Mouse (Mus musculus) neural tube, embryonic 11.5 days (tissue): ENCODE data around the gene Ifnar2. TPM values are rescaled to one million over a fixed set of nuclear protein-coding genes. Genes with fewer than 3 reads are reported as not detected.

Experiments
- ATAC-seq: fragments of 200-750 bp; cut with Nextera tagmentation; 2 replicates; pipeline ENCODE4 v1.8.0; 2017; ENCODE audit warnings: moderate number of reproducible peaks, mild to moderate bottlenecking, moderate TSS enrichment, moderate library complexity; ENCODE audit not compliant: insufficient read depth, low FRiP score, low TSS enrichment
- DNase-seq: peaks from one replicate; pipeline ENCODE4 v3.0.0-alpha.2; 2015; ENCODE audit warnings: low spot score
- H3K27ac ChIP-seq: fragments of 300-500 bp; sonication (generic); 2 replicates; pipeline ENCODE4 v1.5.1; 2014; ENCODE audit warnings: low read depth, mild to moderate bottlenecking, low read length
- H3K27me3 ChIP-seq: fragments of 300-500 bp; sonication (generic); 2 replicates; pipeline ENCODE4 v1.6.1; 2014; ENCODE audit warnings: mild to moderate bottlenecking, low read length, mixed read lengths; ENCODE audit not compliant: control insufficient read depth, insufficient read depth
- H3K36me3 ChIP-seq: fragments of 300-500 bp; sonication (generic); 2 replicates; pipeline ENCODE4 v1.6.1; 2014; ENCODE audit warnings: mild to moderate bottlenecking, low read length, moderate library complexity, mixed read lengths; ENCODE audit not compliant: control insufficient read depth, insufficient read depth
- H3K4me1 ChIP-seq: fragments of 300-500 bp; sonication (generic); 2 replicates; pipeline ENCODE4 v1.6.1; 2014; ENCODE audit warnings: low read length, mixed read lengths; ENCODE audit not compliant: control insufficient read depth, insufficient read depth
- H3K4me2 ChIP-seq: fragments of 300-500 bp; sonication (generic); 2 replicates; pipeline ENCODE4 v1.6.1; 2014; ENCODE audit warnings: low read depth, mild to moderate bottlenecking, moderate library complexity
- H3K4me3 ChIP-seq: fragments of 300-500 bp; sonication (generic); 2 replicates; pipeline ENCODE4 v1.5.1; 2014; ENCODE audit warnings: low read depth, low read length
- H3K9ac ChIP-seq: fragments of 300-500 bp; sonication (generic); 2 replicates; pipeline ENCODE4 v1.6.1; 2014; ENCODE audit warnings: mild to moderate bottlenecking, low read length
- H3K9me3 ChIP-seq: fragments of 300-500 bp; sonication (generic); 2 replicates; pipeline ENCODE4 v1.6.1; 2016; ENCODE audit warnings: low read length; ENCODE audit not compliant: control insufficient read depth
- WGBS: fragments of 180-500 bp; shearing (Covaris S2); extraction: QIAGEN DNeasy Blood & Tissue Kit; methylation state at CpG from one replicate; pipeline ENCODE4 v1.1.7; 2014; 5-methylcytosine and 5-hydroxymethylcytosine counted together
- polyA plus RNA-seq: library from polyadenylated mRNA; unstranded; fragments of >200 nt; fragmentation: Nextera tagmentation; extraction: Ambion mirVana; gene quantifications from 2 replicates; pipeline ENCODE4 v1.2.1, GENCODE M21; 2014

Ifnar2 gene
- polyA plus RNA-seq, 1 experiment from 2014 or later = 30.0 TPM

GRCm38 (mm10) chr16:91378991-91379390, 6.4 kb downstream of the Ifnar2 start:
- no peak overlapping the region for H3K27ac ChIP-seq

DNA sequence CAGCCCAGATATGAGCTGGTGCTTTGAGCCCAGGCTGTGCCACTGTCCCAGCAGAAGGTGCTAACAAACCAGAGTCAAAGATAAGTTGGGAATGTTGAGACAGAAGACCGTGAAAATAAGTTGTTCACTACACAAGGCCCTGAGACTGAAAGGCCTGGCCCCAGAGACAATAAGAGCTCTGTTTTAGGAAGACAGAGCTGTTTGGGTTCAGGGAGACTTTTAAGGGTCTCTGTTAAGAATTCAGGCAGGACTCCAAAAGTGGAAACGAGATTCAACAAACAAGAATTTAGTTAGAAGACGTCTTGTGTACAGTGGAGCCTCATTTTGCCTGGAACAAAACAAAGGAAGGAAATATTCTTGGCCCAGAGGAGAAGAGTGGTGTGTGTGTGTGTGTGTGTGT, 6.8 kb downstream of the Ifnar2 start:
- Histone ChIP-seq H3K9me3 (no peaks in the 10 kb centered on the region), H3K36me3 (no peaks in the 10 kb centered on the region; the same call in 1 of the 2 replicates), H3K4me2 (no peak overlapping the region), H3K27ac (no peak overlapping the region), H3K27me3 (no peaks in the 10 kb centered on the region), H3K9ac (no peak overlapping the region), H3K4me3 (no peak overlapping the region), H3K4me1 (peaks cover 3% of the 10 kb centered on the region; the same call in 1 of the 2 replicates)
- DNase-seq = no peak
- WGBS = 55% methylated on average over 3 of the region's 3 CpGs
- ATAC-seq = no peak

More at GRCm38 (mm10) chr16:91378991-91379390, 6.4 kb downstream of the Ifnar2 start:
- no peaks in the 10 kb centered on the region; the same call in 1 of the 2 replicates for H3K36me3 ChIP-seq
- ATAC-seq (no peak), DNase-seq (no peak)
- no peak overlapping the region for H3K4me3 ChIP-seq
- 15% methylated on average over 9 of the region's 9 CpGs for WGBS
- H3K9ac ChIP-seq = no peak overlapping the region
- no peak overlapping the region for H3K4me2 ChIP-seq
- H3K27me3 ChIP-seq = no peaks in the 10 kb centered on the region
- H3K4me1 ChIP-seq = peaks cover 3% of the 10 kb centered on the region; the same call in 1 of the 2 replicates
- no peaks in the 10 kb centered on the region for H3K9me3 ChIP-seq

DNA sequence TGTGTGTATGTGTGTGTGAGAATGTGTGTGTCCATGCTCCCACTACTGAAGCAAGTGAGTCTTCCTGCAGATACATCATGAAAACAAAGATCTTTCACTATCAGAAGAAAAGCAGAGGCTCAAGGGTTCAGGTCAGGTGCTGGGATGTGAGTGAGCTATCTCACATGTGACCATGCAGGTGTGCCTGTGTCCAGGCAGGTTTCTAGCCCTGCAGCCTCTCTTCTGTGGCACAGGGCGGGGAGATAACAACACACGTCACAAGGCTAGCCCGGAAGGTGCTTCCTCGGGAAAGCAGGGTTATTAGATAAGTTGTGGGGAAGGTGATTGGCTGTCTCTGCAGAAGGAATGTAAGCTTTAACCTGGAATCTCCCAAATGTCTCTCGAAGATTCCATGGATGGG, 7.6 kb downstream of the Ifnar2 start:
- Histone ChIP-seq H3K27ac (no peak overlapping the region), H3K9me3 (no peaks in the 10 kb centered on the region), H3K27me3 (no peaks in the 10 kb centered on the region), H3K9ac (no peak overlapping the region), H3K4me1 (peaks cover 3% of the 10 kb centered on the region; the same call in 1 of the 2 replicates), H3K4me2 (no peak overlapping the region), H3K36me3 (no peaks in the 10 kb centered on the region; the same call in 1 of the 2 replicates), H3K4me3 (no peak overlapping the region)
- ATAC-seq (no peak), DNase-seq (no peak)
- 82% methylated on average over 5 of the region's 5 CpGs for WGBS

DNA sequence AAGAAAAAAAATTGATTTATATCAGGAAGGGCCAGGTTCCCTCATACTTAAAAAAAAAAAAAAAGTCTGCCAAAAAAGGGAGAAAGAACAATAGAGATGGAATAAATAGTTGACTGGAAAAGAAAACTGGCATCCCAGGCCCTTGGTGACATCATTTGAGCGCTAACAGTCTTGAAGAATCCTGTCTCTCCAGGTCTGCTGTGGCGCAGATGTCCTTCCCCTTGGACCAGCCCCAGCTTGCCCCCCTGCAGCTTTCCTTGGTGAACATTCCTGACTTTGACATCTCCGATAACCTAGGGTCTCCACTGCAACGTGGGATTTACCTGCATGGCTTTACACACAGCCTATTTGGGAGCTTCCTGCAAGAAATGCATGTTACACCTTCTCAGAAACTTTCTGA, 9.0 kb downstream of the Ifnar2 start:
- no peak for ATAC-seq

GRCm38 (mm10) chr16:91382261-91382790, 9.7 kb downstream of the Ifnar2 start:
- WGBS = 94% methylated on average over 9 of the region's 9 CpGs
- Histone ChIP-seq H3K36me3 (no peaks in the 10 kb centered on the region; the same call in 1 of the 2 replicates), H3K9me3 (no peaks in the 10 kb centered on the region), H3K27me3 (no peaks in the 10 kb centered on the region), H3K9ac (no peak overlapping the region), H3K4me1 (peaks cover 3% of the 10 kb centered on the region; the same call in 1 of the 2 replicates), H3K27ac (no peak overlapping the region), H3K4me3 (no peak overlapping the region), H3K4me2 (no peak overlapping the region)
- ATAC-seq (no peak), DNase-seq (no peak)

More for the DNA sequence above, 9.0 kb downstream of the Ifnar2 start:
- Histone ChIP-seq H3K27me3 (no peaks in the 10 kb centered on the region), H3K4me3 (no peak overlapping the region), H3K27ac (no peak overlapping the region), H3K9ac (no peak overlapping the region), H3K9me3 (no peaks in the 10 kb centered on the region), H3K4me1 (peaks cover 3% of the 10 kb centered on the region; the same call in 1 of the 2 replicates), H3K36me3 (no peaks in the 10 kb centered on the region; the same call in 1 of the 2 replicates), H3K4me2 (no peak overlapping the region)
- DNase-seq = no peak
- WGBS = 82% methylated on average over 4 of the region's 4 CpGs

DNA sequence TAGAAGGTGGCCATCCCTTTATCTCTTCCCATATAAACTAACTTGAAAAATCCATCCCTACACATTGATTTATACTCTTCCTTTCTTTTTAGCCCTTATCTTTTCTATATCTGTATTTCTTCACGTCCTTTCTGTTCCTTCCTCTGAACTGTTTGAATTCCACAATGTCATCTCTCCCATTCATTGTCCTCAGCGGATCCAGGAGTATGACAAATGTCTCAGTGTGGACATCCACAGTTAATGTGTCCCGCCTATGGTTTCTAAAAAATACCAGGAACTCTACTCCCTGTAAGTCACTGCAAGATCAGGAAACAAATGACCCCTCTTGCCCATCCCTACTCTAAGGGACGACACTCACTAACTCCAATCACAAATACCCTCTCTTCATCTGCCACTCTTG, 11.6 kb downstream of the Ifnar2 start:
- WGBS = 88% methylated on average over 4 of the region's 4 CpGs
- ATAC-seq (no peak), DNase-seq (no peak)
- Histone ChIP-seq H3K4me2 (no peak overlapping the region), H3K4me1 (peaks cover 2% of the 10 kb centered on the region; the same call in 1 of the 2 replicates), H3K27me3 (no peaks in the 10 kb centered on the region), H3K9ac (no peak overlapping the region), H3K9me3 (no peaks in the 10 kb centered on the region), H3K4me3 (no peak overlapping the region), H3K27ac (no peak overlapping the region), H3K36me3 (peaks cover 2% of the 10 kb centered on the region; the same call in 1 of the 2 replicates)

DNA sequence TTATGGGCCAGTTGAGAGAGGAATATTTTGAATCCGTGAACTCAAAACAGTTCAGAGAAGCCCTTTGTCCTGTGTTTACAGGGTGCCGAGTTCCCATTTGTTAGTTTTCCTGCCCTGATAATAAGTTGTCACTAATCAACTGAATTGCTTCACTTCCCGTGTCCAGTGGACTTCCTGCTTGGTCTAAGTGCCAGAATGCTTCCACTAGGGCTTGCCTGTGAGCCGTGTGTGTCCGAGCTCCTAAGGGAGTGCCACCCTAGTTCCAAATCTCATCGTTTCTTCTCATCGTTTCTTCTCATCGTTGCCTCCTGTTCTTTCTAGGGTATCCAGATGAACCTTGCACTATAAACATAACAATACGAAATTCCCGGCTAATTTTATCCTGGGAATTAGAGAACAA, 13.0 kb downstream of the Ifnar2 start:
- H3K36me3 ChIP-seq = peaks cover 2% of the 10 kb centered on the region; the same call in 1 of the 2 replicates

GRCm38 (mm10) chr16:91386419-91387120, 14.0 kb downstream of the Ifnar2 start:
- H3K9ac ChIP-seq = no peak overlapping the region
- 94% methylated on average over 10 of the region's 10 CpGs for WGBS
- H3K9me3 ChIP-seq = no peaks in the 10 kb centered on the region
- ATAC-seq (no peak), DNase-seq (no peak)
- no peak overlapping the region for H3K4me3 ChIP-seq
- H3K27ac ChIP-seq = no peak overlapping the region
- no peaks in the 10 kb centered on the region for H3K4me1 ChIP-seq
- peaks cover 2% of the 10 kb centered on the region; the same call in 1 of the 2 replicates for H3K36me3 ChIP-seq
- no peak overlapping the region for H3K4me2 ChIP-seq
- no peaks in the 10 kb centered on the region for H3K27me3 ChIP-seq

More for the DNA sequence above, 13.0 kb downstream of the Ifnar2 start:
- 55% methylated on average over 10 of the region's 10 CpGs for WGBS
- Histone ChIP-seq H3K4me1 (no peaks in the 10 kb centered on the region), H3K4me2 (no peak overlapping the region), H3K9ac (no peak overlapping the region), H3K27me3 (no peaks in the 10 kb centered on the region), H3K9me3 (no peaks in the 10 kb centered on the region), H3K4me3 (no peak overlapping the region), H3K27ac (no peak overlapping the region)
- ATAC-seq (no peak), DNase-seq (no peak)

GRCm38 (mm10) chr16:91387121-91387486, 14.5 kb downstream of the Ifnar2 start:
- DNase-seq (no peak), ATAC-seq (no peak)
- no peak overlapping the region for H3K4me2 ChIP-seq
- no peaks in the 10 kb centered on the region for H3K27me3 ChIP-seq
- H3K36me3 ChIP-seq = peaks cover 2% of the 10 kb centered on the region; the same call in 1 of the 2 replicates
- no peak overlapping the region for H3K4me3 ChIP-seq
- WGBS = 87% methylated on average over 3 of the region's 3 CpGs
- no peak overlapping the region for H3K27ac ChIP-seq
- no peaks in the 10 kb centered on the region for H3K4me1 ChIP-seq
- no peaks in the 10 kb centered on the region for H3K9me3 ChIP-seq
- no peak overlapping the region for H3K9ac ChIP-seq
